Mouse (Mus musculus) spleen, adult 2 months (tissue): ENCODE results near the gene F2. TPM values are rescaled to one million over a fixed set of nuclear protein-coding genes. Genes with fewer than 3 reads are reported as not detected.

Experiments
- DNase-seq, 2 experiments: peaks; one replicate each; pipeline versions ENCODE4 v3.0.0 to v3.0.0-alpha.2; 2012 to 2021; ENCODE audit warnings: low spot score in 2 of 2, low read depth in 1 of 2
- H3K27ac ChIP-seq: fragments of 200-500 bp; 2 replicates; pipeline ENCODE4 v1.5.1; 2012; ENCODE audit warnings: low read length, inconsistent platforms; ENCODE audit not compliant: insufficient read depth
- H3K27me3 ChIP-seq: fragments of 200-500 bp; 2 replicates; pipeline ENCODE4 v1.6.1; 2012; ENCODE audit warnings: mild to moderate bottlenecking, moderate library complexity, low read length, inconsistent platforms; ENCODE audit not compliant: control insufficient read depth, insufficient read depth
- H3K36me3 ChIP-seq: fragments of 200-500 bp; 2 replicates; pipeline ENCODE4 v1.6.1; 2012; ENCODE audit warnings: mild to moderate bottlenecking, low read length, inconsistent platforms; ENCODE audit not compliant: control insufficient read depth, insufficient read depth
- H3K4me1 ChIP-seq: fragments of 200-500 bp; 2 replicates; pipeline ENCODE4 v1.6.1; 2011; ENCODE audit warnings: inconsistent platforms; ENCODE audit not compliant: control insufficient read depth, insufficient read depth, insufficient read length
- H3K4me3 ChIP-seq: fragments of 200-500 bp; 2 replicates; pipeline ENCODE4 v1.5.1; 2011; ENCODE audit warnings: mild to moderate bottlenecking, inconsistent platforms; ENCODE audit not compliant: insufficient read depth, insufficient read length; ENCODE audit errors: extremely low read depth
- CTCF ChIP-seq: fragments of 200-500 bp; IDR thresholded peaks from 2 replicates; pipeline ENCODE4 v1.5.1; 2011; ENCODE audit warnings: mild to moderate bottlenecking, inconsistent platforms; ENCODE audit not compliant: insufficient read depth, insufficient read length, insufficient replicate concordance; ENCODE audit errors: extremely low read depth
- POLR2A ChIP-seq: fragments of 200-500 bp; IDR thresholded peaks from 2 replicates; pipeline ENCODE4 v1.6.1; 2011; ENCODE audit warnings: low read depth, low read length, inconsistent platforms
- WGBS: fragments of 180-500 bp; shearing (Covaris S2); methylation state at CpG from one replicate; pipeline ENCODE4 v1.1.7; 2018; 5-methylcytosine and 5-hydroxymethylcytosine counted together
- polyA plus RNA-seq: library from polyadenylated mRNA; depleted of rRNA; stranded (reverse); fragments of >200 nt; gene quantifications from 2 replicates; pipeline ENCODE4 v1.2.3, GENCODE M21; 2012

Gene F2
- polyA plus RNA-seq, 1 experiment = 0.30 TPM

GRCm38 (mm10) chr2:91655827-91656226 is 19.6 kb upstream of the F2 start:
- DNase-seq = no peak
- H3K27ac ChIP-seq = no peak overlapping the region
- H3K36me3 ChIP-seq = peaks cover 36% of the 10 kb centered on the region
- H3K4me3 ChIP-seq = no peak overlapping the region
- 85% methylated on average over 6 of the region's 6 CpGs for WGBS
- H3K4me1 ChIP-seq = peaks cover 2% of the 10 kb centered on the region; the same call in 1 of the 2 replicates
- H3K27me3 ChIP-seq = no peaks in the 10 kb centered on the region
- TF ChIP-seq CTCF = no peak
- no peak for TF ChIP-seq POLR2A

GRCm38 (mm10) chr2:91655388-91655787 is 19.2 kb upstream of the F2 start:
- WGBS = 96% methylated on average over 5 of the region's 5 CpGs
- H3K36me3 ChIP-seq = peaks cover 36% of the 10 kb centered on the region
- peaks cover 2% of the 10 kb centered on the region; the same call in 1 of the 2 replicates for H3K4me1 ChIP-seq
- no peak overlapping the region for H3K27ac ChIP-seq
- H3K27me3 ChIP-seq = no peaks in the 10 kb centered on the region
- DNase-seq = no peak
- TF ChIP-seq POLR2A (no peak), CTCF (no peak)
- no peak overlapping the region for H3K4me3 ChIP-seq

- no peaks in the 10 kb centered on the region for H3K27me3 ChIP-seq
- no peak overlapping the region for H3K27ac ChIP-seq
- H3K4me1 ChIP-seq = peaks cover 2% of the 10 kb centered on the region; the same call in 1 of the 2 replicates
- no peak for TF ChIP-seq POLR2A
- no peak for TF ChIP-seq CTCF
- peaks cover 24% of the 10 kb centered on the region for H3K36me3 ChIP-seq
- WGBS = 79% methylated on average over 6 of the region's 6 CpGs
- no peak for DNase-seq
- H3K4me3 ChIP-seq = no peak overlapping the region
Measured at GRCm38 (mm10) chr2:91652863-91653262, 16.6 kb upstream of the F2 start.

GRCm38 (mm10) chr2:91651458-91652258 is 15.4 kb upstream of the F2 start:
- H3K36me3 ChIP-seq = peaks cover 22% of the 10 kb centered on the region
- WGBS = 84% methylated on average over 14 of the region's 14 CpGs
- no peak for DNase-seq
- peak overlapping the region; percentile 20 for H3K4me3 ChIP-seq
- H3K27me3 ChIP-seq = no peaks in the 10 kb centered on the region
- TF ChIP-seq POLR2A (no peak), CTCF (no peak)
- H3K27ac ChIP-seq = 0 out of 2 replicates have a peak overlapping the region, but pooled peaks have one; percentile 7
- H3K4me1 ChIP-seq = peaks cover 2% of the 10 kb centered on the region; the same call in 1 of the 2 replicates

GRCm38 (mm10) chr2:91650360-91650995 is 14.3 kb upstream of the F2 start:
- TF ChIP-seq POLR2A = no peak
- no peak for TF ChIP-seq CTCF
- Histone ChIP-seq H3K27me3 (no peaks in the 10 kb centered on the region), H3K36me3 (peaks cover 23% of the 10 kb centered on the region), H3K4me1 (peaks cover 2% of the 10 kb centered on the region; the same call in 1 of the 2 replicates), H3K4me3 (peak overlapping the region; percentile 83), H3K27ac (peak overlapping the region; percentile 84)
- 4% methylated on average over 16 of the region's 16 CpGs for WGBS
- DNase-seq = no peak

- DNase-seq = peak; percentile 93 to 98
- Histone ChIP-seq H3K4me1 (peaks cover 5% of the 10 kb centered on the region; the same call in 1 of the 2 replicates), H3K27me3 (no peaks in the 10 kb centered on the region), H3K27ac (peak within 1 kb of the TSS; percentile 93), H3K36me3 (peaks cover 23% of the 10 kb centered on the region), H3K4me3 (peak within 1 kb of the TSS; percentile 83)
- TF ChIP-seq CTCF = no peak
- TF ChIP-seq POLR2A = peak; percentile 17; the same call in 1 of the 2 replicates
- under 1% methylated on average over 44 of the region's 44 CpGs for WGBS
Measured at GRCm38 (mm10) chr2:91649553-91650359, 13.5 kb upstream of the F2 start, which contains the start of the genes Zfp408 and Arhgap1. Zfp408 (minus strand) TSS chr2:91649791. Arhgap1 (plus strand) TSS chr2:91649860.
